Mouse (Mus musculus): ENCODE data around the gene Gatad2a. TPM values are rescaled to one million over a fixed set of nuclear protein-coding genes. Genes with fewer than 3 reads are reported as not detected.

Gene Gatad2a
- polyA plus RNA-seq, 1 experiment from 2014 or later = 81.7 TPM

- WGBS = 93% methylated on average over 2 of the region's 2 CpGs
Observed at GRCm38 (mm10) chr8:69906260-69906659, 89.9 kb downstream of the Gatad2a start.

DNA sequence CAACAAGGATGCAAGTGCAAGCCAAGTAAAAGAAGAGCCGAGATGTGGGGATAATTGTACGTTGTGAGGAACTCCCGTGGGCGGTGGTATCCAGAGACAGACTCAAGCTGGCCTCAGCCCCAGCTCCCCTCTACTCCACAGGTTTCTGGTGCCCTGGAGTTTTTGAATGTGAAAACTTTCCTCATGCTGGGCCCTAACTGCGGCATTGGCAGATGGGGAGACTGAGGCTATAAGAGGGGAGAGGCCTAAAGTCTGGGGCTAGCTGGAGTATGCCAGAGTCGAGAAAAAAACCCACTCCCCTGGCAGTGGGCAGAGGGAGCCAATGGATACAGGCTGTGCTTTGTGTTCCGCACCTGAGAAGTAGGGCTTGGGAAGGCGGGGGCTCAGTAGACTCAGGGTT, 92.1 kb downstream of the Gatad2a start:
- H3K27me3 ChIP-seq (ENCODE audit: control insufficient read depth, insufficient read depth, low read length) = no peaks in the 10 kb centered on the region
- no peaks in the 10 kb centered on the region; the same call in 1 of the 2 replicates for H3K36me3 ChIP-seq (ENCODE audit: control insufficient read depth, insufficient read depth, low read length)
- no peak overlapping the region; the same call in 1 of the 2 replicates for H3K4me2 ChIP-seq (ENCODE audit: low read depth, low read length, severe bottlenecking)
- peaks cover 13% of the 10 kb centered on the region; the same call in 1 of the 2 replicates for H3K4me1 ChIP-seq (replicated peaks; ENCODE audit: control insufficient read depth, insufficient read depth, low read length)
- WGBS = 75% methylated on average over 8 of the region's 8 CpGs
- DNase-seq (ENCODE audit: low spot score) (no peak), ATAC-seq (replicated peaks; ENCODE audit: low FRiP score) (no peak)
- no peak overlapping the region for H3K4me3 ChIP-seq (ENCODE audit: low read depth, low read length)
- H3K9me3 ChIP-seq (ENCODE audit: control insufficient read depth, low read length) = no peaks in the 10 kb centered on the region
- no peak overlapping the region for H3K27ac ChIP-seq (ENCODE audit: low read depth, low read length)
- no peak overlapping the region for H3K9ac ChIP-seq (ENCODE audit: low read length)

More at GRCm38 (mm10) chr8:69906260-69906659, 89.9 kb downstream of the Gatad2a start:
- Histone ChIP-seq H3K9me3 (ENCODE audit: control insufficient read depth, low read length) (no peaks in the 10 kb centered on the region), H3K4me3 (ENCODE audit: low read depth, low read length) (no peak overlapping the region), H3K4me1 (replicated peaks; ENCODE audit: control insufficient read depth, insufficient read depth, low read length) (peaks cover 9% of the 10 kb centered on the region; the same call in 1 of the 2 replicates), H3K9ac (ENCODE audit: low read length) (no peak overlapping the region), H3K36me3 (ENCODE audit: control insufficient read depth, insufficient read depth, low read length) (peaks cover 7% of the 10 kb centered on the region; the same call in 1 of the 2 replicates), H3K4me2 (ENCODE audit: low read depth, low read length, severe bottlenecking) (no peak overlapping the region), H3K27me3 (ENCODE audit: control insufficient read depth, insufficient read depth, low read length) (no peaks in the 10 kb centered on the region), H3K27ac (ENCODE audit: low read depth, low read length) (no peak overlapping the region)
- ATAC-seq (replicated peaks; ENCODE audit: low FRiP score) (no peak), DNase-seq (ENCODE audit: low spot score) (no peak)

DNA sequence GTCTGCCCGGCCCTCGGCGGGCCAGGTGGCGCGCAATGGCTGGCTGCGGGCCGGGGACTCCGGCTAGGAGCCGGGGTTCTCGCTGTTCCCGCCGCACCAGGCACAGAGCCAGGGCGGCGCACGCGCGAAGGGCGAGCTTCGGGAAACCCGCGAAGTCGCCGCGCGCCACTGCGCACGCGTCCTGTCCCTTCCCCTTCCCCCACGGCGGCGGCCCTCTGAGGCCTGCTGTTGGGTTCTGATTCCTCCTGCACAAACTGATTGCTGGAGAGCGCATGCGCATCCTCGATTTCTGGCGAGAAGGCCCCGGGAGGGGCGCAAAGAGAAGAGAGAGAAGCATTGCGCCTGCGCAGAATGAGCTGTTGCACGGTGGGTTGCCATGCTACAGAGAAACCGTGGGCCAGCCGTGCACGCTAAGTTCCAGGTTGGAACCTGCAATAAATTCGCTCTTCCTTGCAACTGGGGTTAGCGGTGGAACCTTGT, 93.1 kb downstream of the Gatad2a start:
- Histone ChIP-seq H3K4me1 (replicated peaks; ENCODE audit: control insufficient read depth, insufficient read depth, low read length) (peaks cover 13% of the 10 kb centered on the region; the same call in 1 of the 2 replicates), H3K4me2 (ENCODE audit: low read depth, low read length, severe bottlenecking) (peak overlapping the region; percentile 93), H3K4me3 (ENCODE audit: low read depth, low read length) (peak overlapping the region; percentile 73), H3K9me3 (ENCODE audit: control insufficient read depth, low read length) (no peaks in the 10 kb centered on the region), H3K36me3 (ENCODE audit: control insufficient read depth, insufficient read depth, low read length) (no peaks in the 10 kb centered on the region), H3K9ac (ENCODE audit: low read length) (peak overlapping the region; percentile 85), H3K27me3 (ENCODE audit: control insufficient read depth, insufficient read depth, low read length) (no peaks in the 10 kb centered on the region), H3K27ac (ENCODE audit: low read depth, low read length) (peak overlapping the region; percentile 80)
- peak; percentile 89 for ATAC-seq (replicated peaks; ENCODE audit: low FRiP score)
- WGBS = under 1% methylated on average over 45 of the region's 45 CpGs
- DNase-seq (ENCODE audit: low spot score) = peak; percentile 100

- DNase-seq (ENCODE audit: low spot score) (no peak), ATAC-seq (replicated peaks; ENCODE audit: low FRiP score) (peak; percentile 67)
- peaks cover 13% of the 10 kb centered on the region; the same call in 1 of the 2 replicates for H3K4me1 ChIP-seq (replicated peaks; ENCODE audit: control insufficient read depth, insufficient read depth, low read length)
- H3K36me3 ChIP-seq (ENCODE audit: control insufficient read depth, insufficient read depth, low read length) = no peaks in the 10 kb centered on the region
- peak within 1 kb of the TSS; percentile 73 for H3K4me3 ChIP-seq (ENCODE audit: low read depth, low read length)
- H3K27ac ChIP-seq (ENCODE audit: low read depth, low read length) = peak within 1 kb of the TSS; percentile 80
- H3K9ac ChIP-seq (ENCODE audit: low read length) = peak within 1 kb of the TSS; percentile 85
- no peaks in the 10 kb centered on the region for H3K9me3 ChIP-seq (ENCODE audit: control insufficient read depth, low read length)
- WGBS = 5% methylated on average over 89 of the region's 89 CpGs
- H3K27me3 ChIP-seq (ENCODE audit: control insufficient read depth, insufficient read depth, low read length) = no peaks in the 10 kb centered on the region
- H3K4me2 ChIP-seq (ENCODE audit: low read depth, low read length, severe bottlenecking) = peak within 1 kb of the TSS; percentile 93
Observed at GRCm38 (mm10) chr8:69902163-69903062, 93.8 kb downstream of the Gatad2a start, which contains the start of the genes Tssk6, Ndufa13 and Yjefn3. TSS of gene Tssk6 (plus strand) at chr8:69902184. TSS of gene Ndufa13 (minus strand) at chr8:69902558. TSS of gene Yjefn3 (minus strand) at chr8:69902712.

GRCm38 (mm10) chr8:69901484-69902162, 94.6 kb downstream of the Gatad2a start:
- DNase-seq (ENCODE audit: low spot score) (peak; percentile 99), ATAC-seq (replicated peaks; ENCODE audit: low FRiP score) (peak; percentile 60)
- H3K9me3 ChIP-seq (ENCODE audit: control insufficient read depth, low read length) = no peaks in the 10 kb centered on the region
- H3K27ac ChIP-seq (ENCODE audit: low read depth, low read length) = peak overlapping the region; percentile 57
- H3K36me3 ChIP-seq (ENCODE audit: control insufficient read depth, insufficient read depth, low read length) = no peaks in the 10 kb centered on the region
- no peaks in the 10 kb centered on the region for H3K27me3 ChIP-seq (ENCODE audit: control insufficient read depth, insufficient read depth, low read length)
- H3K4me3 ChIP-seq (ENCODE audit: low read depth, low read length) = peak overlapping the region; percentile 73
- 1% methylated on average over 41 of the region's 41 CpGs for WGBS
- H3K4me2 ChIP-seq (ENCODE audit: low read depth, low read length, severe bottlenecking) = peak overlapping the region; percentile 93
- H3K9ac ChIP-seq (ENCODE audit: low read length) = peak overlapping the region; percentile 85
- peaks cover 13% of the 10 kb centered on the region; the same call in 1 of the 2 replicates for H3K4me1 ChIP-seq (replicated peaks; ENCODE audit: control insufficient read depth, insufficient read depth, low read length)

- Histone ChIP-seq H3K27ac (ENCODE audit: low read depth, low read length) (peak overlapping the region; percentile 57; the same call in 1 of the 2 replicates), H3K4me1 (replicated peaks; ENCODE audit: control insufficient read depth, insufficient read depth, low read length) (peaks cover 13% of the 10 kb centered on the region; the same call in 1 of the 2 replicates), H3K9ac (ENCODE audit: low read length) (peak overlapping the region; percentile 81), H3K36me3 (ENCODE audit: control insufficient read depth, insufficient read depth, low read length) (no peaks in the 10 kb centered on the region), H3K4me3 (ENCODE audit: low read depth, low read length) (peak overlapping the region; percentile 73), H3K9me3 (ENCODE audit: control insufficient read depth, low read length) (no peaks in the 10 kb centered on the region), H3K4me2 (ENCODE audit: low read depth, low read length, severe bottlenecking) (peak overlapping the region; percentile 93), H3K27me3 (ENCODE audit: control insufficient read depth, insufficient read depth, low read length) (no peaks in the 10 kb centered on the region)
- ATAC-seq (replicated peaks; ENCODE audit: low FRiP score) (no peak), DNase-seq (ENCODE audit: low spot score) (no peak)
- 21% methylated on average over 12 of the region's 12 CpGs for WGBS
Observed at GRCm38 (mm10) chr8:69900895-69901451, 95.2 kb downstream of the Gatad2a start.

GRCm38 (mm10) chr8:69899876-69900275, 96.3 kb downstream of the Gatad2a start:
- no peak overlapping the region for H3K4me3 ChIP-seq (ENCODE audit: low read depth, low read length)
- ATAC-seq (replicated peaks; ENCODE audit: low FRiP score) (no peak), DNase-seq (ENCODE audit: low spot score) (no peak)
- H3K4me2 ChIP-seq (ENCODE audit: low read depth, low read length, severe bottlenecking) = no peak overlapping the region
- no peaks in the 10 kb centered on the region for H3K36me3 ChIP-seq (ENCODE audit: control insufficient read depth, insufficient read depth, low read length)
- H3K27me3 ChIP-seq (ENCODE audit: control insufficient read depth, insufficient read depth, low read length) = no peaks in the 10 kb centered on the region
- H3K9me3 ChIP-seq (ENCODE audit: control insufficient read depth, low read length) = no peaks in the 10 kb centered on the region
- H3K4me1 ChIP-seq (replicated peaks; ENCODE audit: control insufficient read depth, insufficient read depth, low read length) = peaks cover 13% of the 10 kb centered on the region; the same call in 1 of the 2 replicates
- H3K9ac ChIP-seq (ENCODE audit: low read length) = no peak overlapping the region
- H3K27ac ChIP-seq (ENCODE audit: low read depth, low read length) = no peak overlapping the region
- WGBS = 90% methylated on average over 2 of the region's 2 CpGs

- Histone ChIP-seq H3K9ac (ENCODE audit: low read length) (no peak overlapping the region), H3K4me3 (ENCODE audit: low read depth, low read length) (no peak overlapping the region), H3K4me1 (replicated peaks; ENCODE audit: control insufficient read depth, insufficient read depth, low read length) (peaks cover 13% of the 10 kb centered on the region; the same call in 1 of the 2 replicates), H3K27me3 (ENCODE audit: control insufficient read depth, insufficient read depth, low read length) (no peaks in the 10 kb centered on the region), H3K9me3 (ENCODE audit: control insufficient read depth, low read length) (no peaks in the 10 kb centered on the region), H3K27ac (ENCODE audit: low read depth, low read length) (no peak overlapping the region), H3K4me2 (ENCODE audit: low read depth, low read length, severe bottlenecking) (no peak overlapping the region), H3K36me3 (ENCODE audit: control insufficient read depth, insufficient read depth, low read length) (no peaks in the 10 kb centered on the region)
- DNase-seq (ENCODE audit: low spot score) = no peak
- WGBS = 91% methylated on average over 6 of the region's 6 CpGs
- ATAC-seq (replicated peaks; ENCODE audit: low FRiP score) = no peak
Observed at GRCm38 (mm10) chr8:69897857-69898256, 98.3 kb downstream of the Gatad2a start.

All from forebrain, embryonic 11.5 days (tissue).